Mouse (Mus musculus): ENCODE results near the gene Itga9. TPM values are rescaled to one million over a fixed set of nuclear protein-coding genes. Genes with fewer than 3 reads are reported as not detected.

Gene Itga9
- polyA plus RNA-seq, 2 experiments, result 1.4 to 2.8 TPM

DNA sequence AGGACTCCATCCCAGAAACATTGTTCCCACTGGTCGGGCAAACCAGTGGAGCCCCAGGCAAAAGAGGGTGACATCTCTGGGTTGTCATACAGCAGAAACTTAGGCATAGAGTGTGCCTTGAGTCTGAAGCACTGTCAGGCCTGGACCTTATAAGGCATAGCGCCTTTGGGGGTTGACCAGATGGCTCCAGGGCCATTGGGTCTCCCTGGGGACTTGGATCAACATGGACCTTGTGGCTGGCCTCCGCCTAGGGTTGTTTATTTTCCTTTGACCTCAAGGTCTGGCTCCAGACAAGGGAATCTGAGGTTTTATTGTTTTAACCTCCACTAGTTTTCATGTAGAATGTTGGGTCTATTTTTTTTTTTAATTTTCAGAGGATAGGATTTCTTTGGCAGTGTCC lies 267.1 kb downstream of the Itga9 start:
- no peak for DNase-seq (ENCODE audit: low read depth in 3 of 3, low spot score in 3 of 3)
- H3K4me2 ChIP-seq (ENCODE audit: low read depth), result no peak overlapping the region
- whole genome bisulfite sequencing (ENCODE audit: insufficient replicate concordance), result 67% methylated on average over 3 of the region's 3 CpGs
- H3K27me3 ChIP-seq (ENCODE audit: control insufficient read depth, insufficient read depth, low read length), result no peaks in the 10 kb centered on the region
- no peak overlapping the region for H3K27ac ChIP-seq
- H3K4me3 ChIP-seq (ENCODE audit: insufficient read depth in 1 of 2, low read depth in 2 of 2, low read length in 2 of 2), result no peak overlapping the region
- H3K36me3 ChIP-seq (replicated peaks; ENCODE audit: control insufficient read depth, insufficient read depth, low read depth), result no peaks in the 10 kb centered on the region
- H3K4me1 ChIP-seq (replicated peaks; ENCODE audit: control insufficient read depth in 2 of 2, insufficient read depth in 2 of 2, low read length in 1 of 2), result no peaks in the 10 kb centered on the region
- H3K9ac ChIP-seq (replicated peaks), result no peak overlapping the region
- TF ChIP-seq CTCF (IDR thresholded peaks at IDR 0.05; ENCODE audit: low read depth) (no peak), EP300 (IDR thresholded peaks at IDR 0.05; ENCODE audit: low read depth) (no peak)
- ATAC-seq (ENCODE audit: insufficient read depth), result no peak
- no peaks in the 10 kb centered on the region for H3K9me3 ChIP-seq (ENCODE audit: control insufficient read depth, low read length)

DNA sequence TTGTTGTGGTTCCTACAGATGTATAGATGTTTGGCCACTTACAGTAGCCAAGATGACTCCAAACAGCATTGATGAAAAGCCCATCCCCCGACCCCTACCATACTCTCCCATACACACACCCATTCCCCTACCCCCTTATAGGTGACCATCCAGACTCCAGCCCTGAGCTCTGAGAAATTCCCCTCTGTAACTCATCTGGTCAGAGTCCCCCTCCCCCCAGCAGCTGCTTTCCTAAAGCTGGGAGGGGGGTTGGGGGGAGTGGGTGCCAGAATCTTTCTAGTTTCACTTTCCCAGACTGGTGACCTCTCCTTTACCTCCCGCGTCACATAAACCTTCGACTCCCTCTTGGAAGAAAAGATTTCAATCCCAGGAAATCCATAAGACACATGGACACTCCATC lies 269.2 kb downstream of the Itga9 start:
- Histone ChIP-seq H3K4me3 (ENCODE audit: insufficient read depth in 1 of 2, low read depth in 2 of 2, low read length in 2 of 2) (no peak overlapping the region), H3K36me3 (replicated peaks; ENCODE audit: control insufficient read depth, insufficient read depth, low read depth) (no peaks in the 10 kb centered on the region), H3K4me1 (replicated peaks; ENCODE audit: control insufficient read depth in 2 of 2, insufficient read depth in 2 of 2, low read length in 1 of 2) (no peaks in the 10 kb centered on the region), H3K4me2 (ENCODE audit: low read depth) (no peak overlapping the region), H3K27ac (no peak overlapping the region), H3K9ac (replicated peaks) (no peak overlapping the region), H3K27me3 (ENCODE audit: control insufficient read depth, insufficient read depth, low read length) (no peaks in the 10 kb centered on the region), H3K9me3 (ENCODE audit: control insufficient read depth, low read length) (no peaks in the 10 kb centered on the region)
- TF ChIP-seq EP300 (IDR thresholded peaks at IDR 0.05; ENCODE audit: low read depth) (no peak), CTCF (IDR thresholded peaks at IDR 0.05; ENCODE audit: low read depth) (no peak)
- ATAC-seq (ENCODE audit: insufficient read depth) (no peak), DNase-seq (ENCODE audit: low read depth in 3 of 3, low spot score in 3 of 3) (no peak)
- 55% methylated on average over 4 of the region's 4 CpGs for whole genome bisulfite sequencing (ENCODE audit: insufficient replicate concordance)

DNA sequence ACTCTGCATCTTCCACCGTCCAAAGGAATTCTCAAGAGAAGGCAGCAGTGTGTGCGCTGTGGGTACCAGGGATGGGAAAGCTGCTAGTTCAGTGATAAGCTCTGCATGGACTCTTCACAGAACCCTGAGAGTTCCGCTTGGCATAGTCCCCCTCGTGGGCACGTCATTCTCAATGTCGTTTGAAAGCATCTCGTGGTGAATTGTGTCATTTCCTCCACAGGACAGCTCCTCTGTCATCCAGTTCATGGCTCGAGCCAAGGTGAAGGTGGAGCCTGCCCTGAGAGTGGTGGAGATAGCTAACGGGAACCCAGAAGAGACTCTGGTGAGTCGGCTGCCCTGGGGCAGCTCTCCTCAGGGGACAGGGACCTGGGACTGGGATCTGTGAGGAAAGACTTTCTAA lies 270.4 kb downstream of the Itga9 start:
- H3K27me3 ChIP-seq (ENCODE audit: control insufficient read depth, insufficient read depth, low read length), result no peaks in the 10 kb centered on the region
- H3K9ac ChIP-seq (replicated peaks), result no peak overlapping the region
- H3K4me3 ChIP-seq (ENCODE audit: insufficient read depth in 1 of 2, low read depth in 2 of 2, low read length in 2 of 2), result no peak overlapping the region
- H3K36me3 ChIP-seq (replicated peaks; ENCODE audit: control insufficient read depth, insufficient read depth, low read depth), result no peaks in the 10 kb centered on the region
- TF ChIP-seq EP300 (IDR thresholded peaks at IDR 0.05; ENCODE audit: low read depth) (no peak), CTCF (IDR thresholded peaks at IDR 0.05; ENCODE audit: low read depth) (no peak)
- no peak overlapping the region for H3K4me2 ChIP-seq (ENCODE audit: low read depth)
- H3K27ac ChIP-seq, result no peak overlapping the region
- no peaks in the 10 kb centered on the region for H3K9me3 ChIP-seq (ENCODE audit: control insufficient read depth, low read length)
- no peak for DNase-seq (ENCODE audit: low read depth in 3 of 3, low spot score in 3 of 3)
- H3K4me1 ChIP-seq (replicated peaks; ENCODE audit: control insufficient read depth in 2 of 2, insufficient read depth in 2 of 2, low read length in 1 of 2), result no peaks in the 10 kb centered on the region
- ATAC-seq (ENCODE audit: insufficient read depth), result no peak
- WGBS (ENCODE audit: insufficient replicate concordance), result 34% methylated on average over 10 of the region's 10 CpGs

GRCm38 (mm10) chr9:118877365-118878008 lies 271.0 kb downstream of the Itga9 start:
- Histone ChIP-seq H3K4me2 (ENCODE audit: low read depth) (no peak overlapping the region), H3K4me3 (ENCODE audit: insufficient read depth in 1 of 2, low read depth in 2 of 2, low read length in 2 of 2) (no peak overlapping the region), H3K9me3 (ENCODE audit: control insufficient read depth, low read length) (no peaks in the 10 kb centered on the region), H3K4me1 (replicated peaks; ENCODE audit: control insufficient read depth in 2 of 2, insufficient read depth in 2 of 2, low read length in 1 of 2) (no peaks in the 10 kb centered on the region), H3K9ac (replicated peaks) (no peak overlapping the region), H3K27me3 (ENCODE audit: control insufficient read depth, insufficient read depth, low read length) (no peaks in the 10 kb centered on the region), H3K36me3 (replicated peaks; ENCODE audit: control insufficient read depth, insufficient read depth, low read depth) (no peaks in the 10 kb centered on the region), H3K27ac (no peak overlapping the region)
- no peak for TF ChIP-seq CTCF (IDR thresholded peaks at IDR 0.05; ENCODE audit: low read depth)
- TF ChIP-seq EP300 (IDR thresholded peaks at IDR 0.05; ENCODE audit: low read depth), result no peak
- ATAC-seq (ENCODE audit: insufficient read depth), result no peak
- WGBS (ENCODE audit: insufficient replicate concordance), result 59% methylated on average over 7 of the region's 7 CpGs
- DNase-seq (ENCODE audit: low read depth in 3 of 3, low spot score in 3 of 3), result no peak

DNA sequence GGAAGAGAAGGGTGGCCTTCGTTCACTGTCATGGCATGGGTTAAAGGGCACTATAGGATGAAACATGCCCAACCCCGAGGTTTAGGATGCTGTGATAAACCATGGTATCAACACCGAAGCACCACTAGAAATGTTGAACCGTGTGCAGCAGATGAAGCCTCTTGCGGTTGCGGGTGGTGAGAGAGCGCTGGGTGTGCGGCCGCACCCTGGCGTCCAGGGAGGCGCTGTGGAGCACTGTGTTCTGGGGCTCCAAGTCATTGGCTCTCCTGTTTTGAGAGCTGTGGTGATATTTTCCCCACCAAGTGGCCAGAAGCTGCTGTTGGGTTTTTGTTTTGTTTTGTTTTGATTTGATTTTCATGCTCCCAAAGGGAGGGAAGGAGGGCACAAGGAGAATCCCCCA lies 272.1 kb downstream of the Itga9 start:
- Histone ChIP-seq H3K4me1 (replicated peaks; ENCODE audit: control insufficient read depth in 2 of 2, insufficient read depth in 2 of 2, low read length in 1 of 2) (no peaks in the 10 kb centered on the region), H3K9ac (replicated peaks) (no peak overlapping the region), H3K36me3 (replicated peaks; ENCODE audit: control insufficient read depth, insufficient read depth, low read depth) (no peaks in the 10 kb centered on the region), H3K27me3 (ENCODE audit: control insufficient read depth, insufficient read depth, low read length) (no peaks in the 10 kb centered on the region), H3K4me3 (ENCODE audit: insufficient read depth in 1 of 2, low read depth in 2 of 2, low read length in 2 of 2) (no peak overlapping the region), H3K4me2 (ENCODE audit: low read depth) (no peak overlapping the region), H3K27ac (no peak overlapping the region), H3K9me3 (ENCODE audit: control insufficient read depth, low read length) (no peaks in the 10 kb centered on the region)
- WGBS (ENCODE audit: insufficient replicate concordance), result 80% methylated on average over 11 of the region's 11 CpGs
- ATAC-seq (ENCODE audit: insufficient read depth) (no peak), DNase-seq (ENCODE audit: low read depth in 3 of 3, low spot score in 3 of 3) (no peak)
- TF ChIP-seq EP300 (IDR thresholded peaks at IDR 0.05; ENCODE audit: low read depth), result no peak
- TF ChIP-seq CTCF (IDR thresholded peaks at IDR 0.05; ENCODE audit: low read depth), result no peak

All from liver, embryonic 14.5 days (tissue).